8 mouse cellular contexts compared by ENCODE assay signal in genomic region chr1:44147563-44148381, GRCm38 (mm10). TPM values are rescaled to one million over a fixed set of nuclear protein-coding genes. Genes with fewer than 3 reads are reported as not detected.
DNase-seq lines count a peak whose midpoint lies in the region; ATAC-seq lines count a peak whose summit lies in the region.

Ercc5 (plus strand) TSS chr1:44147744.

- H3K4me2 ChIP-seq in hindbrain, embryonic 13.5 days = peak within 1 kb of the TSS; percentile 69

- peak; percentile 88 for DNase-seq in NIH3T3 (ENCODE audit: low read depth)
- peak; percentile 88 to 91 for DNase-seq in cerebellum, postnatal 10 days
- DNase-seq in frontal cortex, postnatal 10 days (ENCODE audit: low spot score in 2 of 2) = peak; percentile 80 to 85
- peak; percentile 71 to 74 for DNase-seq in layer of hippocampus, postnatal 25 days (ENCODE audit: extremely low spot score in 1 of 2, low spot score in 1 of 2)
- peak; percentile 94 for DNase-seq in lung, postnatal 25 days (ENCODE audit: low spot score)
- peak; percentile 89 for DNase-seq in retina, embryonic 14.5 days (ENCODE audit: low spot score)
- peak; percentile 82 for DNase-seq in thymus, postnatal 4 days

- H3K4me1 ChIP-seq in hindbrain, embryonic 13.5 days (replicated peaks) = peaks cover 11% of the 10 kb centered on the region

- no peaks in the 10 kb centered on the region for H3K9me3 ChIP-seq in hindbrain, embryonic 13.5 days

- H3K36me3 ChIP-seq in hindbrain, embryonic 13.5 days = peaks cover 15% of the 10 kb centered on the region

- peak within 1 kb of the TSS; percentile 88 for H3K4me3 ChIP-seq in hindbrain, embryonic 13.5 days

- WGBS in hindbrain, embryonic 13.5 days = under 1% methylated on average over 66 of the region's 66 CpGs

- peak within 1 kb of the TSS; percentile 92 for H3K9ac ChIP-seq in hindbrain, embryonic 13.5 days

- peak; percentile 98 for ATAC-seq in hindbrain, embryonic 13.5 days (ENCODE audit: low FRiP score)

- H3K27ac ChIP-seq in hindbrain, embryonic 13.5 days = peak within 1 kb of the TSS; percentile 99

- no peaks in the 10 kb centered on the region for H3K27me3 ChIP-seq in hindbrain, embryonic 13.5 days

RNA-seq across cellular contexts. Expression of gene Ercc5, which starts in this region (rescaled TPM):
- polyA plus RNA-seq in hindbrain, embryonic 13.5 days (2015; fragmentation: Nextera tagmentation; extraction: Ambion mirVana) = 32.5 and 36.7 TPM in 2 replicates
- total RNA-seq in layer of hippocampus, postnatal 25 days (2021) = 10 to 100 TPM; 19.6 to 20.7 TPM

Comparison
In these comparisons a context has a peak if more than half of its experiments do, and no peak if none do; other contexts are left out.
1. Peak in every context shown above with its lines: DNase-seq, ATAC-seq, H3K4me3 ChIP-seq and H3K27ac ChIP-seq.